Mouse (Mus musculus) liver (tissue): ENCODE measurements around the gene Wdr25.

Experiments
- DNase-seq: peaks from one replicate; pipeline ENCODE4 v3.0.0-alpha.2; 2020; ENCODE audit warnings: mixed read lengths

The Wdr25 gene

GRCm38 (mm10) chr12:108938844-108939243 is 45.4 kb downstream of the Wdr25 start:
- no peak for DNase-seq

DNA sequence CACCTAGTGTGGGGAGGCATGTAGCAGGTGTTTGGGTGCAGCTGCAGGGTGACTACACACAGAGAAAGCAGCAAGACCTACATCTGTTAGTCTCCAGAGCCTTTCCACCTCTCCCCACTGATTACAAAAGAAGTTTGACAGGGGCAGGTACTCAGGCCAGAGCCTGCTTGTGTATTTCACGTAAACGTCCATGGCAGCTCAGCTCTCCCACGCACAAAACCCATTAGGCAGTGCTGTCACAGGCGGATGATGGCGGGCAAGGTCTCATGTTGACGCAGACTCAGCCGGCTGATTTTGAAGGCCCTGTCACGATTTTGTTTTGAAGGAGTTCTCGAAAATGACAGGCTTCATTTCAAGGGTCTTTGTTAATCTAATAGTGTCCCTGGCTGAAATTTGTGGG is 45.9 kb downstream of the Wdr25 start:
- no peak for DNase-seq

GRCm38 (mm10) chr12:108940255-108940654 is 46.8 kb downstream of the Wdr25 start:
- no peak for DNase-seq

DNA sequence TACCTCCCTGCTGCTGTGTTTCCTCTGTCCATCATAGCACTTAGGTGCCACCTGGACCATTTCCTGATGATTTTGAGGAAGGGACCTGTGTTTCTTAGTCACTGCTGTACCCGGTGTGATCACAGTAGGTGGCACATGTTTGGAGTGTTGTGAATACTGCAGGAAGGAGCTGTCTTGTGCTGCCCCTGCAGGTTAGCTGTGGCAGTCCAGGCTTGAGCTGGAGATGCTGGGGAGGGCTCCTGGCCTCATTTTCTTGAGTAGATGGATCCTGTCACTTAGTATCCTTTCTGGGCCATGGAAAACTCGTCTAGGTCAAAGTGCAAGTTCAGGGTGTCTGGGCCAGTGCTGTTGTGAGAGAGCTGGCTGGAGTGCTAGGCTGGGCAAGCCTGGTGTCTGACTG is 47.9 kb downstream of the Wdr25 start:
- DNase-seq: no peak

- DNase-seq: no peak
Observed at GRCm38 (mm10) chr12:108942203-108942923, 48.9 kb downstream of the Wdr25 start.

DNA sequence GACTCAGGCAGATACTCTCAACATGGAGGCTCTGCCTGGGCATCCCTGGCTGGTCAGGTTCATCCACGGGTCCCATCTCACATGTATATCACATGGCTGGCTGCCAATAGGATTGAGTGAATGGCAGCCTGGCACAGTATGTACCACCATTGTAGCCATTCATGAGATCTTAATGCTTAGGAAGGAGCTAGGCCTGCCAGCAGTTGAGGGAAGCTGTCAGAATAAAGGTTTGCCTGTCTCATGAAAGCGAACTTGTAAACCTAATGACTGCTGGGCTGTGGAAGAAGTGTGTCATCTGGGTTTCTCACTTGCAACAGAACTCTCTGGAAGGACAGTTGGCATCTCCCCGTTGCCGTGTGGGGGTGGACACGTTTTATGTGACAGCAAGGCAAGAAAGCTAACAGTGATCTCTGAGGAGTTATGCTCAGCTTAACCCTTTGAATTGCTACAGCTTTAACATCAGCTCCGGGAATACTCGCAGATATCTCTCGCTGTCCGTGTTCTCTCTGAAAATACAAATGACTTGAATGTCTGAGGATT is 59.6 kb downstream of the Wdr25 start:
- DNase-seq: no peak

DNA sequence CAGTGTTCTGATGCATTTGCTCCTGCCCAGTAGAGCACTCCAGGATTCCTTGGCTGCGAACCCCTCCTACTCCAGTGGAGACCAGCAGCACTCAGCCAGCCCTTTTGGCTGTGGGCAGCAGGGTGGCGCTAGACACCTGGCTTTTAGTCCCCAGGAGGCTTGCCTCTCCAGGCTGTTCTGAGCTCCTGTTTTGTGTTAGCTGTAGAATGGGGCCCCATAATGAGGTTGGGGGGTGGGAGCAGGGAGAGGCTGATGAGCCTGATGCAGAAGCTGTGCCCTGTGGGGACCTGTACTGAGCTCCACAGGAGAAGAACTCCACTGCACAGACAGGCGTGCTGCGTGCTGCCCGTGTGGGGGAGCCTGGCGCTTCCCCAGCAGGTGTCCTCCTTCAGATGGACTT is 60.4 kb downstream of the Wdr25 start:
- DNase-seq: no peak

DNA sequence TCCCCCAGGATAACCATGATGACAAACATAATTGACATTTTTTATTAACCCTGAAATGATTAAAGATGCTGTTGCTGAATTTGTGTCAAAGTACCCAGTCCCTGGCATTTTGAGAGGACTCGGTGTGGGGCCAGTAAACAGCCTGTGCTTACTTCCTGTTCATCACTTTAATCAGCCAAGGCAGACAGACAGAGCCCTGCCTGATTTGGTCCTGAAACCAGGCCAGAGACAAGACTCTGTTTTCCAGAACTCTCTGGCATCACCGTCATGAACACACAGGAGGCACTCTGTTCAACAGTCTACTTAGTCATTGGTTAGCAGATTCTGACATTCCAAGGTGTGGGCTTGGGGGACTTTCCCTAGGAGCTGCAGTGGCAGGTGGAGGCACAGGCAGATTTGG is 61.0 kb downstream of the Wdr25 start:
- DNase-seq: no peak

GRCm38 (mm10) chr12:108958483-108958882 is 65.1 kb downstream of the Wdr25 start:
- no peak for DNase-seq

GRCm38 (mm10) chr12:108958991-108959638 is 65.7 kb downstream of the Wdr25 start:
- no peak for DNase-seq

- no peak for DNase-seq
Observed at GRCm38 (mm10) chr12:108959639-108960219, 66.3 kb downstream of the Wdr25 start.

DNA sequence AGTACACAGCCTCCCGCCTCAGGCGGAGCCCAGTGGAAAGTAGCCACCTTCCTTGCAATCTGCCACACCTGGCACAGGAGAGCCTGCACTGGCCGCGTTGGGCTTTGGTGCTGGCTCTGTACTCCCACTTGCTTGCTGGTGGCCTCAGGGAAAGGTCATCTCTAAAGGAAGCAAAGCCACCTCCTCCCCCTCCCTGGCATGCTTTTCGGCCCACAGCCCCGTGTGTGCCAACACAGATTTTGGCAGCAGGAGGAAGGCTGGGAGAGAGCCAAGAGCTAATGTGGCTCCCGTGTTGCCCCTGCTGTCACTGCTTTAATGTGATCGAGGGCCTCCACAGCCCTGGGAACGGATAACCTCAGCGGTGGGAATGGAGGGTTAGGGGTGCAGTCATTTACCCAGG is 66.8 kb downstream of the Wdr25 start:
- no peak for DNase-seq

DNA sequence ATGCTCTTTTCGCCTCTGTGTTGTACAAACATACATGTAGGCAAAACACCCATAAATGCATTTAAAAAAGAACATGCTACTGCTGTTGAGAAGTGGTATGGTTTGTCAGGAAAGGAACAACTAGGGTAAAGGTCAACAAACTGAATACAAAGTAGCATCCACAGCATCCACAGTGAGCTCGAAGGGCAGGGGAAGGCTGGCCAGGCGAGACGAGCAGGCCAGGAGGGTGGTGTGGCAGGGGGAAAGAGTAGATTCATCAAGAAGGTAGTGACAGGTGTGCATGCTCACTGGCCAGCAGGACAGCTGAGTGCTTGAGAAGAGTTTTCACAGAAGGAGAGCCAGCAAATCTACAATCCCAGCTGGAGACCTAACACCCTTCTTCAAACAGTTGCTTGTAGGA is 74.2 kb downstream of the Wdr25 start:
- no peak for DNase-seq

GRCm38 (mm10) chr12:108968031-108968430 is 74.6 kb downstream of the Wdr25 start:
- DNase-seq: no peak

GRCm38 (mm10) chr12:108971446-108971845 is 78.0 kb downstream of the Wdr25 start:
- no peak for DNase-seq

GRCm38 (mm10) chr12:108972234-108972633 is 78.8 kb downstream of the Wdr25 start:
- no peak for DNase-seq

DNA sequence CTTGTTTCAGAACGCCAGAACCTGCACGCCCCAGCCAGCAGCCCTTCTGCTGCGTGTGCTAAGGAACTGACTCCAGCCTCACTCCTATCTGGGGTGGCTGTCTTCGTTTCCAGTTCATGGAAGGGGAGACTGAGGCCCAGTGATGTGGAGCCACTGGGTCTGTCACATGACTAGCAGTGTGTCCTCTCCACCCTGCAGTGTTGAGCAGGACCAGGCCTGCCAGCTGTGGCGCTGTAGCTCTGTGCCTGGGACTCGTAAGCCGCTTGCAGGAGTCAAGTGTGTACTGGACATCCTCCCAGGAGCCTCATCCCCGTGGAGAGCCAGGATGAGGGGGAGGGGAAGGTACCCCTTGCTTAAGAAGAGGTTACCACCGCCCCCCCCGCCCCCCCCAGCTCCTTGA is 86.5 kb downstream of the Wdr25 start:
- DNase-seq: no peak

- DNase-seq: no peak
Observed at GRCm38 (mm10) chr12:108981941-108982683, 88.7 kb downstream of the Wdr25 start.

- no peak for DNase-seq
Observed at GRCm38 (mm10) chr12:108982684-108982960, 89.2 kb downstream of the Wdr25 start.

DNA sequence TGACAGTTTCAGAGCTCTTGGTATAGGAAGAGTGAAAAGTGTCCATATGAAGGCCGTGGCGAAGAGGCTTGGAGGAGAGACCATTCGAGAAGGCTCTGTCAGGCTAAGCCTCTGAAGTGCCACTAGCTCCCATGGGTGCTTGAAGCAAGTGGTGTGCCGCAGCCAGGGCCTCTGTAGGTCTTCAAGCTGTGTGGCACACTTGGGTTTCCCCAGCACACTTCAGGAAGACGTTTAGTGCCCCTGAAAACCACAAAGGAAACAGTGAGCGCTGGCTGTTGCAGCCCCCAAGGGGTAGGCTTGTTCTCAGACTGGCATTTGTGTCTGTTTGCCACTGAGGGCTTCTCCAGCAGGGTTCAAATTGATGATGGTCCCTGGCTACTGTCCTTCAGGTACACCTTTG is 90.1 kb downstream of the Wdr25 start:
- DNase-seq: no peak

- no peak for DNase-seq
Observed at GRCm38 (mm10) chr12:108984471-108984870, 91.0 kb downstream of the Wdr25 start.

DNA sequence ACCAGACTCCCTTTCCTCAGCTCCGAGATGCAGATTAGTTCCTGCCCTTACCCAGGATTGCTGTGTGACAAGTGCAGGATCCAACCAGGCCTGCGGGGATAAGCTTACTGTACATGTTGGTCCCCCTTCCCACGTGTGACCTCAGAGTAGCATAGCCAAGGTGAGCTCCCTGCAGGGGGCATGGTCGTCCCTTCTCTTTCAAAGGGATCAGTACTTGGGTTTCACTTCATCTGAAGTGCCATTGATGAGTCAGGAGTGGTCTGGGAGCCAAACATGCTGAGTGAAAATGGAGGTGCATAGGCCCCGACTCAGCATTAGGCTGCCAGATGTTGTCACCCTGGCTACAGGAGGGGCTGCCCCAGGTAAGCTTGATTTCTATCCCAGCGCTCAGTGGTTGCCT is 91.6 kb downstream of the Wdr25 start:
- DNase-seq: no peak

DNA sequence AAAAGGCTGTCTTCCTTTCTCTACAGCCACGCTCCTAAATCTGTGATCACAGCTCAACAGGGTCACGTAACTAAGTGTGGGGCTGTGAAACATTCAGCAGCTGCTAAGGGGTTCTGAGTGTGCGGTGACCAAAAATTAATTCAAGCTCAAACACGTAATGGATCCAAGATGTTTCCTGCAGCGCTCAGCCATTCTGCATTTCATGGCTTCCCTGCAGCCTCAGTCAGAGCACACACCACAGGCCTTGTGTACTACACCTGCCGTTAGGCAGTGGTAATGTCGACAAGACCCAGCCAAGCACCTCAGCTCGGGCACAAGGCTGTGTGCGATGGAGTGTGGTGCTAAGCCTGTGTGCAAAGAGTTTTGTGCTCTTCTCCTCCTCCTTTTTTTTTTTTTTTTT is 94.0 kb downstream of the Wdr25 start:
- no peak for DNase-seq

GRCm38 (mm10) chr12:108990425-108990824 is 97.0 kb downstream of the Wdr25 start:
- DNase-seq: no peak
